Mouse (Mus musculus): ENCODE data around the gene Wdr95.

DNA sequence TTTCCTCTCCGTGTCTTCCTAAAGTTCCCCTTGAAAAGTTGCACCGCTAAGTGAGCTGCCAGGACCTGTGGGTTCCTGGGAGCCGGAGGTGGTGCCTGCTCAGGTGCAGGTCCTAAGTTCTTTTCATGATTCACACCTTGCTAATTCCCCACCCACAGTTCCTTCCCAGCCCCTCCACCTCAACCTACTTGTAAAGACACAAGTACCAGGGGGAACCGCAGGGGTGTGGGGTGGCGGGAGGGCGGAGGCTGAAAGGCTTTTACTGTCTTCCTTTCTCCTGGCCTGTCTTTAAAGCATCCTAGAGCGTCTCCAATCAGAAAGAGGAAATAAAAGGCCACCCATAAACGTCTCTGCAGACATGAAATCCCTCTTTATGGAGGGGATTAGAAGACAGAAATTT is 55.0 kb downstream of the Wdr95 start:
- TF ChIP-seq CTCF (IDR thresholded peaks at IDR 0.05; ENCODE audit: insufficient read depth, low read depth, low read length) (no peak), POLR2A (IDR thresholded peaks at IDR 0.05; ENCODE audit: insufficient read depth, low read depth, low read length) (no peak)

Data from olfactory bulb, adult 2 months (tissue).